Mouse (Mus musculus) ovary, adult 10 weeks (tissue): ENCODE data around the gene Smchd1. TPM values are rescaled to one million over a fixed set of nuclear protein-coding genes. Genes with fewer than 3 reads are reported as not detected.

Source experiments
- polyA plus RNA-seq: library from polyadenylated mRNA; stranded (reverse); fragments of 350-450 nt; fragmentation: Illumina TruSeq; extraction: RNeasy Lipid Tissue Mini Kit (QIAGEN cat#74804); gene quantifications from one replicate; pipeline ENCODE4 v1.2.3, GENCODE M21; 2014

Smchd1 gene
- 146 TPM for polyA plus RNA-seq

DNA sequence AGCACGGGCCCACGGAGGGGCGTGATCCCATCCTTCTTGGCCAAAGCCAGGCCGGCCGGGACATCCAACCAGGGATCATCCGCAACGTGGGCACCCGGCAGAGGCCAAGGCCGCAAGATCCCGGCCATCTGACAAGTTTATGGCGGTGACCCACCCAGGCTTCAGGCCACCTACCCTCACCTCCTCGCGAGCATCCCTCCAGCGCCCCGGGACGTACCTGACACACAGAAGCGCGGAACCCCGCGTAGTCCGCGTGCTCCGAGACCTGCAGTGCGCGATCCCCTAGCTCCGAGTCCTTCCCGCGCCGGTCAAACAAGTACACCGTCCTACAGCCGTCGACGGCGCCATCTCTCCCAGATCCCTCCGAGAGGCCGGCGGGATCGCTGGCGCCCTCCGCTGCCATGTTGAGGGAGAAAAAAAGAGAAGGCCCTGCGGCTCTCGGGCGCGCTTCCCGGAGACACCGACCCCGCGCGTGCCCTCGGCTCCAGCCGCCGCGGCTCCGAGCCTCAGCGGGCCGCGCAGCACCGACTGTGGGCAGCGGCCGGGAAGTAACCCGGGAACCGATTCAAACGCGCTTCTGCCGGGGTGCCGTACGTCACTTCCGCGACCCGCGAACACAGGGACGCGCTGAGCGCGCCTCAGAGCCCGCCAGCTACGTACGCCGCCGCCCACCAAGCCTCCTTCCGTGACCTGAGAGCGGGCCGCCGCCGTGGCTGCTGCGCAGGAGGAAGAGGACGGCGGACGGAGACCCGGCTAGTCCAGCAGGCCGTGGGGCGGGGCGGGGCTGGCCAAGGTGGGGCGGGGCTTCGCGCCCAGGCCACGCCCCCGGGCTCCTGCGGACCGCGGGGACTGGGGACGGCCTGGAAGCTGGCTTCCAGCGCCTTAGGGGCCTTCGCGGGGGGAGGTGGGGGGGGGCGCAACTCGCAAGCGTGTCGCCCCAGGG lies at the start of gene Smchd1:
Gene Smchd1, minus strand, starts transcription at position 582 of the 943 bp plus-strand sequence.

DNA sequence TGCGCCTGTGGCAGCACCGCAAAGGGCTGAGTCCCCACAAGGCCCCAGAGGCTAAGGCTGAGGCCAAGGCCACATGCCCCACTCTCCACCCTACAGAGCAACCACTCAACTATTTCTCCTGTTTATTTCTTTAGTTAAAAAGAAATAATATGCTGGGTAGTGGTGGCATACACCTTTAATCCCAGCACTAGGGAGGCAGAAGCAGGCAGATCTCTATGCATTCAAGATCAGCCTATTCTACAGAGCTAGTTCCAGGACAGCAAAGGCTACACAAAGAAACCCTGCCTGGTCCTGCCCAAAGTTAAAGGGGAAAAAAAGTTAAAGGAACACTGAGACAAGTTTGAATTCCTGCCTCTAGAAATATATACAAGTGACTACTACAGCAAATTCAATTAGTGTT lies 15.3 kb downstream of the Smchd1 start, which contains the start of gene Gm4707:
Gene Gm4707, minus strand, starts transcription at position 101 of the 400 bp plus-strand sequence.

DNA sequence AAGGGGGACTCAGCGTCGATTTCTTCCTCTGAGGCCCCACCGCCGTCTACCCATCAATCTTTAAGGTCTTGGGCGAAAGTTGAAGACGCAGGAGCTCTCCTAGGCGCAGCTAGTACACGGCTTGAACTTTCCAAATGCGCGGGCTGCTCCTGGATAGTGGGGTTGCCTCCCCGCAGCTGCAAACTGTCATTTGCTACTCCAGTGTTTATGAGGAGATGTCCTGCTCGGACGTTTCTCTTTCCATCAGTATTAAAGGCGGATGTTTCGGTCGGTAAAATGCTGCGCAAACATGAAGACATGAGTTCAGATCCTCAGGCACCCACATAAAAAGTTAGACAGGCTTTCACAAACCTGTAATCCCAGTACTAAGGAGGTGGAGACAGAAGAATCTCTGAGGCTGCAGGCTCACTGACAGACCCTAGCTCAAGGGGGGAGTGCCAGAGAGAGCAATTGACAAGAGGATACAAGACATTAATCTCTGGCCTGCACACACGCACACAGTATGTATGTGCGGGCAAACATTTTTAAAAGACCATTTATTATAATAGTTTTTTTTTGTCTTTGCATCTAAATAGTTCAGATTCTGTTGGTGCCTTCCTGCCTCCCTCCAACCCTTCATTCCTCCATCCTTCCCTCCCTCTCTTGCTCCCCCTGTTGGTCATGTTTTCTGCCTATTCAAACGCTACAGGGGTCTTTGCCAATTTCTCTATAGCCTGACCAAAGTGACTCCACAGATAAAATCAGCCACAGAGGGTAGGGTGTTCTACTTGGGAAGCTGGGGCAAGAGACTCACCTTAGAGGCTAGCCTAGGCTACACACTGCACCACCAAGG lies 163.6 kb downstream of the Smchd1 start, which contains the start of gene Emilin2:
Gene Emilin2, minus strand, starts transcription at position 639 of the 832 bp plus-strand sequence.

Other genes with a start within 250 kb of the Smchd1 start
- gene Emilin2, start 163.4 kb downstream of the Smchd1 start, polyA plus RNA-seq: 10.9 TPM
- not detected for gene Gm4707, start 15.4 kb downstream of the Smchd1 start, polyA plus RNA-seq
- gene Ndc80, start 51.5 kb upstream of the Smchd1 start, polyA plus RNA-seq: 35.4 TPM
- gene Spdya, start 76.7 kb upstream of the Smchd1 start, polyA plus RNA-seq: 2.3 TPM
- gene Wdr43, start 140.6 kb upstream of the Smchd1 start, polyA plus RNA-seq: 175 TPM
- 0.14 TPM for gene Togaram2, start 197.9 kb upstream of the Smchd1 start, polyA plus RNA-seq